Mouse (Mus musculus) cerebellum, postnatal 14 days (tissue): ENCODE measurements at regions not wholly inside any gene's neighbourhood (a gene's known extent, or its start where the extent isn't known, plus 50 kb on each side); places are given as distances from the start of the nearest gene placed in this dataset.

Experiments used
- DNase-seq, 2 experiments: peaks; one replicate each; pipeline ENCODE4 v3.0.0; 2021; ENCODE audit warnings: mixed read lengths in 2 of 2

- peak; percentile 27 to 32 for DNase-seq
Observed at GRCm38 (mm10) chr4:53386309-53386708, 53.9 kb upstream of the Slc44a1 start.

- peak; percentile 93 for DNase-seq
Observed at GRCm38 (mm10) chr4:53384761-53385160, 55.5 kb upstream of the Slc44a1 start.

- DNase-seq = no peak
Observed at GRCm38 (mm10) chr4:53384104-53384503, 56.1 kb upstream of the Slc44a1 start.

- DNase-seq = no peak
Observed at GRCm38 (mm10) chr4:53382012-53382411, 58.2 kb upstream of the Slc44a1 start.

- DNase-seq = no peak
Observed at GRCm38 (mm10) chr4:53379855-53380254, 60.4 kb upstream of the Slc44a1 start.

- DNase-seq = no peak
Observed at GRCm38 (mm10) chr4:53376995-53377394, 63.2 kb upstream of the Slc44a1 start.

- DNase-seq = peak in 1 of 2 experiments; percentile 8
Observed at GRCm38 (mm10) chr4:53356374-53356773, 83.8 kb upstream of the Slc44a1 start.

GRCm38 (mm10) chr4:53354961-53355360 is 85.3 kb upstream of the Slc44a1 start:
- DNase-seq = peak; percentile 26 to 43

GRCm38 (mm10) chr4:53353399-53354090 is 86.7 kb upstream of the Slc44a1 start:
- DNase-seq = no peak

- no peak for DNase-seq
Observed at GRCm38 (mm10) chr4:53351104-53351607, 89.1 kb upstream of the Slc44a1 start.

- no peak for DNase-seq
Observed at GRCm38 (mm10) chr4:53345346-53345745, 94.9 kb upstream of the Slc44a1 start.

- DNase-seq = no peak
Observed at GRCm38 (mm10) chr4:53344546-53344945, 95.7 kb upstream of the Slc44a1 start.

GRCm38 (mm10) chr4:53341181-53341580 is 99.0 kb upstream of the Slc44a1 start:
- no peak for DNase-seq

GRCm38 (mm10) chr4:53340021-53340667 is 100.1 kb upstream of the Slc44a1 start:
- DNase-seq = peak in 1 of 2 experiments; percentile 38

- peak in 1 of 2 experiments; percentile 40 for DNase-seq
Observed at GRCm38 (mm10) chr4:53339125-53340020, 100.8 kb upstream of the Slc44a1 start.

- DNase-seq = no peak
Observed at GRCm38 (mm10) chr4:53338479-53338878, 101.7 kb upstream of the Slc44a1 start.

- no peak for DNase-seq
Observed at GRCm38 (mm10) chr4:53337784-53338183, 102.4 kb upstream of the Slc44a1 start.

- peak in 1 of 2 experiments; percentile 27 for DNase-seq
Observed at GRCm38 (mm10) chr4:53327382-53328165, 112.6 kb upstream of the Slc44a1 start.

- no peak for DNase-seq
Observed at GRCm38 (mm10) chr4:53323838-53324237, 116.4 kb upstream of the Slc44a1 start.

GRCm38 (mm10) chr4:53323195-53323594 is 117.0 kb upstream of the Slc44a1 start:
- no peak for DNase-seq

- no peak for DNase-seq
Observed at GRCm38 (mm10) chr4:53322484-53322883, 117.7 kb upstream of the Slc44a1 start.

- DNase-seq = no peak
Observed at GRCm38 (mm10) chr4:53320735-53321449, 119.3 kb upstream of the Slc44a1 start.
